Mouse (Mus musculus): ENCODE measurements around the gene Nup133.

DNA sequence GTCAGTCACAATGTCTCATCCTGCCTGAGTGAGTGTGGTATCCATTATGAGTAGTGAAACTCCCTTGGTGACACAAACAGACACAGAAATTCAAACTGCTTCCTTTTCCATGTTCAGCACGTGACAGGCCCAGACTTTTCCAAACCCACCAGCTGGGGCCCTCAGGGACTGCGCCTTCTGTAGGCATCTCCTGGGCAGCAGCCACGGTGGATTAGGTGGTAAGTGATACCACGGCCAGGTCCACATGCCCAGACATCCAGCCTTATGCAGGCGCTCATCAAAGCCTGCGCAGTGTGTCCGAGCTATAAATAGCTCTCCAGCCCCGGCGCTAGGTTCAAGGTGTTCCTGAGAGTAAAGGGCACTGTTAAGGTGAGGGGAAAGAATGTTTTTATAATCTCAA lies 77.0 kb downstream of the Nup133 start:
- TF ChIP-seq CTCF (IDR thresholded peaks at IDR 0.05; ENCODE audit: low read depth, low read length) (no peak), POLR2A (IDR thresholded peaks at IDR 0.05; ENCODE audit: extremely low read depth, insufficient read depth, low read length) (no peak)

All from liver, adult 2 months (tissue).